Mouse (Mus musculus) small intestine, adult 2 months (tissue): ENCODE measurements around the gene Zfp704. TPM values are rescaled to one million over a fixed set of nuclear protein-coding genes. Genes with fewer than 3 reads are reported as not detected.
A peak's percentile ranks its signal among the peaks of the same experiment; 100 is the strongest.

Source experiments
- H3K27ac ChIP-seq: fragments of 200-500 bp; 2 replicates; pipeline ENCODE4 v1.5.1; 2012; ENCODE audit warnings: low read depth, low read length, control low read depth, inconsistent platforms; ENCODE audit not compliant: insufficient read depth
- H3K27me3 ChIP-seq: fragments of 200-500 bp; 2 replicates; pipeline ENCODE4 v1.6.1; 2012; ENCODE audit warnings: mild to moderate bottlenecking, moderate library complexity, low read length, inconsistent platforms; ENCODE audit not compliant: control insufficient read depth, insufficient read depth
- H3K36me3 ChIP-seq: fragments of 200-500 bp; 2 replicates; pipeline ENCODE4 v1.6.1; 2012; ENCODE audit warnings: mild to moderate bottlenecking, low read length, control low read depth, inconsistent platforms; ENCODE audit not compliant: control insufficient read depth, insufficient read depth
- H3K4me1 ChIP-seq: fragments of 200-500 bp; 2 replicates; pipeline ENCODE4 v1.6.1; 2012; ENCODE audit warnings: low read length, inconsistent platforms, mixed read lengths; ENCODE audit not compliant: control insufficient read depth, insufficient read depth, insufficient read length
- H3K4me3 ChIP-seq: fragments of 200-500 bp; 2 replicates; pipeline ENCODE4 v1.5.1; 2012; ENCODE audit warnings: low read depth, mild to moderate bottlenecking, control low read depth, inconsistent platforms, low read length, moderate library complexity
- CTCF ChIP-seq: fragments of 200-500 bp; IDR thresholded peaks from 2 replicates; pipeline ENCODE4 v1.5.1; 2012; ENCODE audit warnings: low read depth, mild to moderate bottlenecking, control low read depth, inconsistent platforms, low read length, moderate library complexity, mixed read lengths; ENCODE audit not compliant: insufficient replicate concordance, insufficient read length; ENCODE audit errors: extremely low read depth
- POLR2A ChIP-seq: fragments of 200-500 bp; IDR thresholded peaks from 2 replicates; pipeline ENCODE4 v1.6.1; 2012; ENCODE audit warnings: low read depth, mild to moderate bottlenecking, control low read depth, inconsistent platforms, low read length, moderate library complexity
- whole genome bisulfite sequencing: fragments of 180-500 bp; shearing (Covaris S2); methylation state at CpG from one replicate; pipeline ENCODE4 v1.1.7; 2018; 5-methylcytosine and 5-hydroxymethylcytosine counted together
- polyA plus RNA-seq: library from polyadenylated mRNA; depleted of rRNA; stranded (reverse); fragments of >200 nt; gene quantifications from 2 replicates; pipeline ENCODE4 v1.2.3, GENCODE M21; 2012; rRNA removed

Zfp704 gene
- polyA plus RNA-seq: 0.72 and 1.5 TPM in 2 replicates

DNA sequence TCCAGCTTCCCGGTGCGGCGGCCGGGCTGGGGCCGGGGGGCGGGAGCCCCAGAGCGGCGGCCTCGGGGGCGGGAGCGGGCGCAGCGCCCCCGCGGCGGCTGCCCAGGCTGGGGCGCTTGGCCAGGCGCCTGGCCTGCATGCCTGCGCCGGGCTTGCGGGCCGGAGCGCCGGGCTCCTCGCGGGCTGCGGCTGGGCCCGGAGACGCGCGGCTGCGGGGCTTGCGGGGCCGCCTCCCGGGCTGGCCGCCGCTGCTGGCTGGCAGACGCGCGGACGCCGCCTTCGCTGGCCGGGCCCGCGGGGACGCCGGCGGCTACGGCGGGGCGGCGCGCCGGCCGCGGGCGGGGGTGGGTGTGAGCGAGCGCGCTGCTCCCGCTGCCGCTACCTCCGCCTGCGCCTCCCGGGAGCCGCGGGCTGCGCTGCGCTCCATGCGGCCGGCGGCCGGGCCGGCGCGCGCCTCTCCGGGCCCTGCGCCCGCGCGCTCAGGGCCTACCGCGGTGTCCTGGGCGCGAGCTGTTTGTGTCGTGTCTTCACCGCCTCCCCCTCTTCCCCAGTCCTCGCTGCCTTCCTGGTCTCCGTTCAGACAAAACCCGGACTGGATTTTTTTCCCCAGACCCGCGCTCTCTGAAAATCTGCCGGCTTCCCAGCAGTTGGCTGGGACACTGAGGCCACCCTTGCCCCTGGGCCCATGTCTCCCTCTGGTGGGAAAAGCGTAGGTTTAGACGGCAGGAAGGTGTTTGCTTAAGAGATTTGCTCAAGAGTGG lies at the start of gene Zfp704:
Gene Zfp704, minus strand, starts transcription at position 505 of the 761 bp plus-strand sequence.
- H3K36me3 ChIP-seq: no peaks in the 10 kb centered on the region
- H3K27me3 ChIP-seq: no peaks in the 10 kb centered on the region; the same call in 1 of the 2 replicates
- peak within 1 kb of the TSS; percentile 94 for H3K4me3 ChIP-seq
- peak within 1 kb of the TSS; percentile 41; the same call in 1 of the 2 replicates for H3K27ac ChIP-seq
- peak; percentile 50; the same call in 1 of the 2 replicates for TF ChIP-seq POLR2A
- peak; percentile 37; the same call in 1 of the 2 replicates for TF ChIP-seq CTCF
- peaks cover 13% of the 10 kb centered on the region; the same call in 1 of the 2 replicates for H3K4me1 ChIP-seq
- 7% methylated on average over 91 of the region's 97 CpGs for WGBS

DNA sequence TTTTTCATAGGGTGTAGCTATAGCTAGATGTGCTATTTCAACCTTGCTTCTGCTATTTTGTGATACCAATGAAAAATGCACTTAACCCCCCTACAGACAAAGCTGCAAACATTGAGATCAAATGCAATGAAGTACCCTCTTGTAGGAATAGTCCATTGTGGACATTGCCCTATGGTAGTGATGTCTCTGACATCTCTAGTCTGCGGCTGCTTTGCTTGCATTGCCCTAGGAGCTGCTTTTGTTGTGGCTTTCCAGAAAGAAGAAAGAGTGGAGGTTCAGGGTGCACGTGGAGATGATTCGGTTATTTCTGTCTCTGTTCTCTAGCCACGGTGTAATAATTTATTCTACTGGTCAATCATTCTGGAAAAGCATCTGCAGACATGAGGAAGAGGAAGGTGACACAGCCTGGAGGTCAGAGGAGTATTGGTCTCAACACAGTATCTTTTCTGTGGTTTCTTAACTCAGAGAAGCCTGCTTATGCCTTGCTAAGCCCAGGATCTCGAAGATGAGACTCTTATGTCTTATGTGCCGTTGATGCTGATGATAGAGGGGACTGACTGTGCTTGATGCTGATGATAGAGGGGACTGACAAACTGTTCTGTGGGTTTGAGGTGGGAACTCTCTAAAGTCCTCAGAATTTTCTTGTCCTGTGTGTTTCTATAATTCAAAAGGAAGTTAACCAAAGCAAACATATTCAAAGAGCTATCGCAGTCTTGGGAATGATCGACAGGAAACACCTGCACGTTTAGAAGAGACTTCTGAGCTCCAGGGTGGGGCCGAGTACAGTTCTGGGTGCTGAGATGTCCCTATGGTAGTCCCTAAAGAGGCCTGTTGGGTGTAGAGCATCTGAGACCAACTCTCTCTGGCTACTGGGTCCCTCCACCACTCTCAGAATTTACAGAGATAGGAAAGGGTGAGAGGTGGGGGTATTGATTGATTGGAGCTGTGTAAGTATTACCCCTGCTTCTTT lies 23.4 kb upstream of the Zfp704 start:
- H3K36me3 ChIP-seq: no peaks in the 10 kb centered on the region
- TF ChIP-seq CTCF (no peak), POLR2A (no peak)
- H3K4me3 ChIP-seq: no peak overlapping the region

DNA sequence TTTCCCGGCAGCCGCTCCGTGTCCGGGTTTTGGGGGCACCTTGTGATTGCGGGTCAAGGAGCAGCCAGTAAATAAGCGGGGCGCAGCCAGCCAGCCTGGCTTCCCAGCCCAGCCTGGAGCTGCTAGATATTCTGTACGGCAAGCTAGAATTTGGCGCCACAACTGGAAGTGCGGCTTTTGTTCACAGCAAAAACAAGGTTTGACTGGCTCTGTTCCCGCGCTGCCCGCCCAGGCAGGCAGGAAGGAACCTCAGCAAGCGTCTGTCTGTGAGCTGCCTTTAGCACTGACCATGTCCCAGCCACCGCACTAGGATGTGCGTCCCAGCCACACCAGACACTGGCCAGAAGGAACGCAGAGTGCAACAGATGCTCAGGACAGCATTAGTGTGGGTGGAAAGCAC lies 20.1 kb upstream of the Zfp704 start:
- Histone ChIP-seq H3K36me3 (no peaks in the 10 kb centered on the region), H3K4me3 (peak overlapping the region; percentile 28), H3K27me3 (no peaks in the 10 kb centered on the region), H3K27ac (no peak overlapping the region), H3K4me1 (peaks cover 4% of the 10 kb centered on the region)
- 4% methylated on average over 17 of the region's 17 CpGs for WGBS
- no peak for TF ChIP-seq POLR2A
- TF ChIP-seq CTCF: no peak

More for the DNA sequence above, 23.4 kb upstream of the Zfp704 start:
- Histone ChIP-seq H3K27me3 (no peaks in the 10 kb centered on the region), H3K4me1 (peaks cover 4% of the 10 kb centered on the region), H3K27ac (no peak overlapping the region)
- 57% methylated on average over 10 of the region's 10 CpGs for WGBS

DNA sequence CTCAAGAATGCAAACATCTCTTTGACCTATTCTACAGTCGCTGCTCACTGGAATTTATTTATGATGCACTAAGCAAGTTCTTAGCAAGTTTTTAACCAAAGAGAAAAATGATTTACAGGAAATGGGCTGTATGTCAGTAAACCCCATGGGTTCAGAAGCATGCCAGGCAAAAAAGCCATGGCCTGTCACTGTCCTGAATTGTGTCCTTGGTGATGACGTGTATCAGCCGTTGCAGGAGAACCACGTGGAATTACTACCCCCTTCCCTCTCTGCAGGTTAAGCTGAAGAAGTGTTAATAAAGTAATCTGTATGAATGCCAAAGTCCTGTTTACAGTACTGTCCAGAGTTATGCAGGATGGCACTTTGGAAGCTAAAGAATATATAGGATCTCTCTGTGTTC lies 18.2 kb upstream of the Zfp704 start:
- H3K27ac ChIP-seq: no peak overlapping the region
- TF ChIP-seq CTCF (no peak), POLR2A (no peak)
- WGBS: 49% methylated on average over 4 of the region's 4 CpGs

DNA sequence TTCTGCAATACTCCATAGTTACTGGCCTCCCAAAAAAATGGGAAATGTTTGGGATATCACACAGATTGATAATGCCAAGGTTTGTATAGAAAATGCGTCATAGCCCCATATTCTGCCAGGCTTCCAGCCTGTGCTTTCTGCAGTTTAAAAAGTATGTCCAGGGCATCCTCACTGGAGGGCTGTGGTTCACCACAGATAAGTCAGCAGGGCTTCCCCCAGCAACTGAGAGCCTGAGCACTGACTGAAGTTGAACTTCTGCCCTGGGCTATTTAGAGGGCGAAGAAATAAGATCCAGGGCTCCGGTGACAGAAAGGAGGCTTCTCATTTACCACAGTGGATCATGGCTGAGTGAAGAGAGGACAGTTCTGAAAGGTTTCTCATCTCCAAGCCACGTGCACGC lies 16.3 kb upstream of the Zfp704 start:
- no peak overlapping the region for H3K4me3 ChIP-seq

More for the DNA sequence above, 18.2 kb upstream of the Zfp704 start:
- H3K4me3 ChIP-seq: no peak overlapping the region
- H3K4me1 ChIP-seq: peaks cover 4% of the 10 kb centered on the region
- H3K36me3 ChIP-seq: no peaks in the 10 kb centered on the region
- no peaks in the 10 kb centered on the region for H3K27me3 ChIP-seq

DNA sequence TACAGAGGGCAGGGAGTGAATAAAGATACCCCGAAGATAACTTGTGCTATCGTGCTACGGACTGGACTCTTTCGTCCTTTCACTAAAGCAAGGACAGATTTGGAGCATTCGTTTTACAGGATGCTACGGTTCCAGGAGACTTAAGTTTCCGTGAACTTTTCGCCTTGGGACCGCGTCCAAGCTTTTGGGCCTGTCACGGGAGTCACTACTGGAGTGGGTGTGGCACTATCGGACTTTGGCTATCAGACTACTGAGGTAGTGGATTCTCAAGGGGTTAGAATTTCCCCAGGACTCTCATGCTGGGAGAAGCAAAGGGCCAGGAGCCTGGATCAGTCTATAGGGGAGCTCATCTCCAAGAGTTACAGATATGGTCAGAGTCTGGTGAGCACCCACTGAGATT lies 10.7 kb upstream of the Zfp704 start:
- no peak for TF ChIP-seq POLR2A
- TF ChIP-seq CTCF: no peak
- Histone ChIP-seq H3K27ac (peak overlapping the region; percentile 54; the same call in 1 of the 2 replicates), H3K4me3 (no peak overlapping the region), H3K36me3 (no peaks in the 10 kb centered on the region), H3K27me3 (no peaks in the 10 kb centered on the region), H3K4me1 (peaks cover 6% of the 10 kb centered on the region; the same call in 1 of the 2 replicates)
- 24% methylated on average over 12 of the region's 12 CpGs for WGBS

More for the DNA sequence above, 16.3 kb upstream of the Zfp704 start:
- Histone ChIP-seq H3K4me1 (peaks cover 4% of the 10 kb centered on the region), H3K27me3 (no peaks in the 10 kb centered on the region), H3K27ac (no peak overlapping the region), H3K36me3 (no peaks in the 10 kb centered on the region)
- TF ChIP-seq POLR2A (no peak), CTCF (no peak)
- WGBS: 78% methylated on average over 5 of the region's 5 CpGs

DNA sequence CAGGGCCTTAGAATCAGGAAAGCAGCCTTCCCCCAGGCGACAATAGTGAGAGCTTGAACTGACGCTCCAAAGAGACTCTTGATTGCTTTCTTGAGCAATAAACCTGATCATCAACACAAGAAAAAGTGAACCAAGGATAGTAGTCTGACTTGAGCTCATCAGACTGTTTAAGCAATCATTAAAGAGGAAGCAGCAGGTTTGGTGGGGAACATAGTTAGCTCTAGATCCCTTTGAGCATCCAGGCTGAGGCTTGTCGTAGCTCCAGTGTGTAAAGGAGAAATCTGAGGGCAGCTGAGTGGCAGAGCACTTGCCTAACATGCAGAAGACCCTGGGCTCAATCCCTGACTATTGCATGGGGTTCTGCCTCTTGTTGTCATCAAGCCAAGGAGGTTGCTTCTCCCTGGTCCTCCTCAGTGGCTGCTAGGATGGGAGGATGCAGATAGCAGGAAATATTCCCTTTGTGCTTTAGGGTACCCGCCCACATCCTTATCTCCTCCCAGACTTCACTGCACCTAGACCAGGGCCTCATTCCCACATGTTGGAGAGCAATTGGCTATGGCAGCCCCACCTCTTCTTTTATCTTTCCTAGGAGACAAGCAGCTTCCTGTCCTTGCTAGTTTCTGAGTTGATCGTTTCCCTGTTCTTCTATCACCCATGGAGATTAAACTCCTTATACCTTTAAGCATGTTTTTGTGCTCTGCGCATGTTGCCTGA lies 9.8 kb upstream of the Zfp704 start:
- no peak for TF ChIP-seq POLR2A
- no peak for TF ChIP-seq CTCF
- no peak overlapping the region for H3K4me3 ChIP-seq
- H3K27me3 ChIP-seq: no peaks in the 10 kb centered on the region
- H3K4me1 ChIP-seq: peaks cover 12% of the 10 kb centered on the region; the same call in 1 of the 2 replicates
- 49% methylated on average over 6 of the region's 6 CpGs for WGBS
- no peaks in the 10 kb centered on the region for H3K36me3 ChIP-seq
- peak overlapping the region; percentile 54 for H3K27ac ChIP-seq
